Mouse (Mus musculus): ENCODE measurements around the gene Mrpl39. TPM values are rescaled to one million over a fixed set of nuclear protein-coding genes. Genes with fewer than 3 reads are reported as not detected.

Gene Mrpl39
- 50.1 and 53.2 TPM in 2 replicates for polyA plus RNA-seq (2011; ENCODE audit: insufficient read depth, insufficient read length, low read depth, missing spikeins)

DNA sequence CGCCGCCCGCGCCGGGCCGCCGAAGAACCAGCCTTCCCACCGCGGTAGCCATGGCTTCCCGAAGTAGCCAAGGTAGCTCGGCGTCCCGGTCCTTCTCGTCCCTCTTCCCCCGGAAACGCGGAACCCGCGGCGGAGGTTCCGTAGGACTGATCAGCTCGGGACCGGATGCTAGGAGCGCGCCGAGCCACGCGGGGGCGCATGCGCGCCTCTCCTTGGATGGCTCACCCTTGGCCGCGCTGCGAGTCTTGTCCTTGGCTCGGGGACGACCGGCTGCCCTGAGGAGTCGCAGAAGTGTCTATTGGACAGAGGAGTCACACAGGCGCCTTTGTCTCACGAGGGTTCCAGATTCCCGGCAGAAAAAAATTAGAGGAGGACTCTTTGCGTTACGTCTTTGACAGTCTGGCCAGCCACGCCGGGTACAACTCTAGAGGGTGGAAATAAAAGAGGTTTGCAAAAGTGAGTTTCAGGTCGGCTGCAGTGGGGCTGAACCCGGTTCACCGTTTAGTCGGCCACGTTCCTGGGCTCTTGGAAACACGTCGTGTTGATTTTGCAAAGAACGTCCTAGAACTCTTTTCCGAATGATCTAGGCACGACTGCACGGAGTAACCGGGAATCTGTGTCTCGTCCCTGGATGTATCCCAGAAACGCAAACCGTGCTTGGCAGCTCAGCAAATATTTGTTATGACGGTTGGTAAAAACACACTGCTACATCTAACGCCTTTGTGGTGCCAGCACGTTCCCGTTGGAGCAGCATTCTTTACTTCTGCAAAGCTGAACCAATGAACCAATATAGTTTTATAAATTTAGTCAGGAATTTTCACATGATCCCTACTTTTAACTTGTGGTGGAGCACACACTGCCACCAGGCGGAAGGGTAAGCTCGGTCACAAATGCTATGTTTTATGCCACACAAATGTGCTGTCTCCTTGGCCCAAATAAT is at the start of gene Mrpl39:
TSS of gene Mrpl39 (minus strand) at position 577 of the 940 bp plus-strand sequence.
- H3K9me3 ChIP-seq (replicated peaks; ENCODE audit: control insufficient read depth, insufficient read depth, low read length, poor library complexity, severe bottlenecking): no peaks in the 10 kb centered on the region
- no peaks in the 10 kb centered on the region for H3K4me1 ChIP-seq (ENCODE audit: control insufficient read depth, insufficient read depth, low read length)
- 0 out of 2 replicates have a peak within 1 kb of the TSS, but pooled peaks have one; percentile 14 for H3K27ac ChIP-seq (ENCODE audit: insufficient read depth, low read length)
- TF ChIP-seq EP300 (IDR thresholded peaks at IDR 0.05; ENCODE audit: insufficient read depth, low read depth, low read length) (peak; percentile 60; the same call in 1 of the 2 replicates), POLR2A (IDR thresholded peaks at IDR 0.05; ENCODE audit: insufficient read depth, low read length) (peak; percentile 44), CTCF (IDR thresholded peaks at IDR 0.05; ENCODE audit: low read depth, low read length) (peak; percentile 72)
- H3K27me3 ChIP-seq (ENCODE audit: control insufficient read depth, insufficient read depth, low read length, poor library complexity, severe bottlenecking): no peaks in the 10 kb centered on the region
- H3K9ac ChIP-seq (ENCODE audit: low read depth, poor library complexity, severe bottlenecking): peak within 1 kb of the TSS; percentile 83
- H3K4me3 ChIP-seq (ENCODE audit: low read depth, low read length): peak within 1 kb of the TSS; percentile 98
- peaks cover 12% of the 10 kb centered on the region for H3K36me3 ChIP-seq (ENCODE audit: control insufficient read depth, insufficient read depth, low read length, poor library complexity, severe bottlenecking)

DNA sequence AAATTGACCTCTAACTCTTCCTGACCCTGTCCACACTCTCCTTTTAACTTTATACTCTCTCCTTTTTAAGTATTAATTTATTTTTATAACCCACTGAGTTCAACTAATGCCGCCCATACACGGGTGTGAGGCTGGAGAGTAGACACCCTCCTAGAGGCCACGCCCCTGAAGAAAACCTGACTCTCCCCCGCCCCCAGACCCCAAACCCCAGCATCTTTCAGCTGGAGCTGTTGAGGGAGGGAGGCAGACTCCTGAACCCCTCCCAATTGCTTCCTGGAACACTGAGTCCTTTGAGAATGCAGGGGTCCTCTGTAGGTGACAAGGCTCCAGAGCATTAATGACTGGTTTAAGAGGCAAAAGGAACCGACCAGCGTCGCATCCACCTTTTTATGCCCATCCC is 49.4 kb upstream of the Mrpl39 start:
- Histone ChIP-seq H3K27me3 (ENCODE audit: control insufficient read depth, insufficient read depth, low read length, poor library complexity, severe bottlenecking) (no peaks in the 10 kb centered on the region), H3K9ac (ENCODE audit: low read depth, poor library complexity, severe bottlenecking) (no peak overlapping the region), H3K4me3 (ENCODE audit: low read depth, low read length) (no peak overlapping the region), H3K27ac (ENCODE audit: insufficient read depth, low read length) (peak overlapping the region; percentile 58; the same call in 1 of the 2 replicates), H3K4me1 (ENCODE audit: control insufficient read depth, insufficient read depth, low read length) (peaks cover 7% of the 10 kb centered on the region), H3K9me3 (replicated peaks; ENCODE audit: control insufficient read depth, insufficient read depth, low read length, poor library complexity, severe bottlenecking) (peaks cover 4% of the 10 kb centered on the region), H3K36me3 (ENCODE audit: control insufficient read depth, insufficient read depth, low read length, poor library complexity, severe bottlenecking) (peaks cover 20% of the 10 kb centered on the region)
- no peak for TF ChIP-seq CTCF (IDR thresholded peaks at IDR 0.05; ENCODE audit: low read depth, low read length)
- TF ChIP-seq POLR2A (IDR thresholded peaks at IDR 0.05; ENCODE audit: insufficient read depth, low read length): no peak
- TF ChIP-seq EP300 (IDR thresholded peaks at IDR 0.05; ENCODE audit: insufficient read depth, low read depth, low read length): no peak

DNA sequence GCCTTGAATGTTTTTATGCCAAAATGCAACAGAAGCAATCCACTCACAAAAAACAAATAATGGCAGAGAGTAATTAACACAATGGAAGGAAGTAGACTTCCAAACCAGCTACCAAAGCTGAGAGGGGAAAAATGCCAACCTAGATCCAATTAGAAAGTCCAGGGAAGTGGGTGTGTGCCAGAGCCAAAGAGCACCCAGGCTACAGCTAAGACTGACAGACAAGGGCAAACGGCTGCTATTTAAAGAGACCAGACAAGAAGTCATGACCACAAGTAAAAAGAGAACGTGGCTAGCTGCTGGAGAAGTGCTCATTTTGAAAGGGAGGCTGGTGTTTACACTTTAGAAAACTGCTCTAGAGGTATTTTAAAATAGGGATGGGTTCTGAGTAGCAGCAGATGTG is 47.7 kb upstream of the Mrpl39 start:
- TF ChIP-seq POLR2A (IDR thresholded peaks at IDR 0.05; ENCODE audit: insufficient read depth, low read length) (no peak), CTCF (IDR thresholded peaks at IDR 0.05; ENCODE audit: low read depth, low read length) (no peak), EP300 (IDR thresholded peaks at IDR 0.05; ENCODE audit: insufficient read depth, low read depth, low read length) (no peak)
- Histone ChIP-seq H3K4me1 (ENCODE audit: control insufficient read depth, insufficient read depth, low read length) (peaks cover 10% of the 10 kb centered on the region), H3K27ac (ENCODE audit: insufficient read depth, low read length) (peak overlapping the region; percentile 93), H3K36me3 (ENCODE audit: control insufficient read depth, insufficient read depth, low read length, poor library complexity, severe bottlenecking) (peaks cover 15% of the 10 kb centered on the region), H3K4me3 (ENCODE audit: low read depth, low read length) (no peak overlapping the region), H3K9me3 (replicated peaks; ENCODE audit: control insufficient read depth, insufficient read depth, low read length, poor library complexity, severe bottlenecking) (no peaks in the 10 kb centered on the region), H3K27me3 (ENCODE audit: control insufficient read depth, insufficient read depth, low read length, poor library complexity, severe bottlenecking) (no peaks in the 10 kb centered on the region), H3K9ac (ENCODE audit: low read depth, poor library complexity, severe bottlenecking) (peak overlapping the region; percentile 43)

DNA sequence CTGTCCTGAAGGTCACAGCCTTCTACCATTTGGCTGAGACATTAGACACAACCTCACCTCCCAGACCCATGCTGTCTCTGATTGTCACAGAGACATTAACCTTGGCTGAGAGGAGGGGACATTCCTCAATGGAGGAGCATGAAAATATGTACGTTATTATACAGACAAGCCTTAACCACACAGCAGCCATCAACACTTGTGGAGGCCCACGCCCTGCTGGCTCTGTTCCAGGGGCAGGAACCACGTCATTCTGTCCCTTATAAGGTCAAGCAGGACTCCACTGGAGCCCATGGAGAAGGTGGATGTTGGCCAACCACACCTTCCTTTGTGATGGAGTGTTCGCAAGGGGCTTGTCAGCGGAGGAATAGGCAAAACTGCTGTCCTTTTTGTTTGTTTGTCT is 44.2 kb upstream of the Mrpl39 start:
- peak overlapping the region; percentile 98 for H3K27ac ChIP-seq (ENCODE audit: insufficient read depth, low read length)
- H3K36me3 ChIP-seq (ENCODE audit: control insufficient read depth, insufficient read depth, low read length, poor library complexity, severe bottlenecking): peaks cover 16% of the 10 kb centered on the region
- H3K4me3 ChIP-seq (ENCODE audit: low read depth, low read length): no peak overlapping the region
- H3K9me3 ChIP-seq (replicated peaks; ENCODE audit: control insufficient read depth, insufficient read depth, low read length, poor library complexity, severe bottlenecking): no peaks in the 10 kb centered on the region
- peaks cover 11% of the 10 kb centered on the region for H3K4me1 ChIP-seq (ENCODE audit: control insufficient read depth, insufficient read depth, low read length)
- no peak overlapping the region for H3K9ac ChIP-seq (ENCODE audit: low read depth, poor library complexity, severe bottlenecking)
- TF ChIP-seq CTCF (IDR thresholded peaks at IDR 0.05; ENCODE audit: low read depth, low read length): no peak
- peak; percentile 87; the same call in 1 of the 2 replicates for TF ChIP-seq EP300 (IDR thresholded peaks at IDR 0.05; ENCODE audit: insufficient read depth, low read depth, low read length)
- no peaks in the 10 kb centered on the region for H3K27me3 ChIP-seq (ENCODE audit: control insufficient read depth, insufficient read depth, low read length, poor library complexity, severe bottlenecking)

DNA sequence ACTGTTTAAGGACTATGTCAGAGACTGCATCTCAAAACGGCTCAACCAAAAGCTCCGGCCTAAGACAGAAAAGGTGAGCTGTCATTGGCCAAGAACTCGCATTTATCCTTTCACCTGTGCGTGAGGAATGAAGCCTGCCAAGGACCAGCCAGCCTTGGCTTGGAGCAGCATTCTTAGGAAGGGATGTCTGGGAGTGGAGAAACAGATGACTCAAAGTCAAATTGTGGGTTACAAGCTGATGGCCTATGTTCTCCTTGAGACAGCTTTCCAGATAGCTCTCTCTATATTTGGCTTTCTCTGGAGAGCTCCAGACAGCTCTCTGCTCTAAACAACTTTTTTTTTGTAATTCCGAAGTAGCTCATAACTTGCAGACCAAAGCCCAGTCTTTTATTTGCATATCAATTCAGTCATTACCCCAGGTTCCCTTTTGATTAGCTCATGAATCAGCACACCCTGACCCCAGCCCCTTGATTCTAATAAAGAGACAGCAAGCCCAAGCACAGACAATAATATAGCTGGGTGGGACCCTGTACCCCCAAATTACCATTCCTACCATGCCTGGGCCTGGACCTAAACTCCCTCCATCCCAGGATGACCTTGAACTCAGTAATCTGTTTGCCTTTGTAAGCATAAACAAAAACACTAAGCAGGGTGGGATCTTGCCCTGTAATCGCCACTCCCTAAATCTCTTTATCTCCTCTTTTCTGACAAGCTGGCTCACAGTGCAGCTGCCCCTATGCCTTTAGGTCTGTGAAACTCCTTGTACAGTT is 43.5 kb upstream of the Mrpl39 start:
- Histone ChIP-seq H3K27ac (ENCODE audit: insufficient read depth, low read length) (peak overlapping the region; percentile 98), H3K4me1 (ENCODE audit: control insufficient read depth, insufficient read depth, low read length) (peaks cover 6% of the 10 kb centered on the region), H3K36me3 (ENCODE audit: control insufficient read depth, insufficient read depth, low read length, poor library complexity, severe bottlenecking) (peaks cover 16% of the 10 kb centered on the region), H3K9ac (ENCODE audit: low read depth, poor library complexity, severe bottlenecking) (peak overlapping the region; percentile 31; the same call in 1 of the 2 replicates), H3K27me3 (ENCODE audit: control insufficient read depth, insufficient read depth, low read length, poor library complexity, severe bottlenecking) (no peaks in the 10 kb centered on the region), H3K9me3 (replicated peaks; ENCODE audit: control insufficient read depth, insufficient read depth, low read length, poor library complexity, severe bottlenecking) (no peaks in the 10 kb centered on the region), H3K4me3 (ENCODE audit: low read depth, low read length) (no peak overlapping the region)
- TF ChIP-seq POLR2A (IDR thresholded peaks at IDR 0.05; ENCODE audit: insufficient read depth, low read length) (no peak), EP300 (IDR thresholded peaks at IDR 0.05; ENCODE audit: insufficient read depth, low read depth, low read length) (peak; percentile 79; the same call in 1 of the 2 replicates)
